Mouse (Mus musculus) small intestine, adult 10 weeks (tissue): ENCODE results near the gene Moxd1. TPM values are rescaled to one million over a fixed set of nuclear protein-coding genes. Genes with fewer than 3 reads are reported as not detected.

Experiments used
- polyA plus RNA-seq: library from polyadenylated mRNA; stranded (reverse); fragments of 350-450 nt; fragmentation: Illumina TruSeq; extraction: RNeasy Lipid Tissue Mini Kit (QIAGEN cat#74804); gene quantifications from one replicate; pipeline ENCODE4 v1.2.3, GENCODE M21; 2014; ENCODE audit warnings: low replicate concordance

Gene Moxd1
- polyA plus RNA-seq = 4.8 TPM

DNA sequence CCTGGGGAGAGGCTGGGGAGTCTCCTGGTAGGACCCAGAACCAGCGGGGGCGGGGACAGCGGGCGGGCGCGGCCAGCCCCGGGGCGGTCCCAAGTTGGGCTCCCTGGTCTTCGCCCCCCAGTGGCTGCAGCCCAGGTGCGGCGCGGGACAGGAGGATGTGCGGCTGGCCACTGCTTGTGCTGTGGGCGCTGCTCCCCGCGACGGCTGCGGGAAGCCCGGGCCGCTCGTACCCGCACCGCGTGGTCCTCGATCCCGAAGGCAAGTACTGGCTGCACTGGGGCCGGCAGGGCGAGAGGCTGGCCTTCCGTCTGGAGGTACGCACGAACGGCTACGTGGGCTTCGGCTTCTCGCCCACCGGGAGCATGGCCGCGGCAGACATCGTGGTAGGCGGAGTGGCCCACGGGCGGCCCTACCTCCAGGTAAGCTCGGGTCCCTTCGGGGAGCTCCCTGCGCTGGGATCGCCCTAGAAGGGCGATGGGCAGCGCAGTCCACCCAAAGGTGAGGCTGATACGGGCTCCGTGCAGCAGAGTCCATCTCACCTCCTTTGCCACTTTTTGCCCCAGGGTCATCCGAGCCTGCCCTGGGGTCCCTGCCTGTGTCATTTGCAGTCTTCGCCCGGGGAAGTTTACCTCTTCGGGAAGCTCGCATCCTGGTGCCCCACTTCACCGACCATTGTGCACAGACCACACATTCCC lies at the start of gene Moxd1:
Moxd1 (plus strand) TSS at position 69 of the 695 bp plus-strand sequence.

Other genes starting within 250 kb of the Moxd1 start
- gene Taar6, start 237.9 kb upstream of the Moxd1 start, polyA plus RNA-seq = not detected
- gene Taar7a, start 230.0 kb upstream of the Moxd1 start, polyA plus RNA-seq = not detected
- not detected for gene Taar7b, start 223.6 kb upstream of the Moxd1 start, polyA plus RNA-seq
- gene Taar7d, start 196.3 kb upstream of the Moxd1 start, polyA plus RNA-seq = not detected
- gene Taar7e, start 185.9 kb upstream of the Moxd1 start, polyA plus RNA-seq = not detected
- not detected for gene Taar7f, start 174.0 kb upstream of the Moxd1 start, polyA plus RNA-seq
- not detected for gene Taar8a, start 147.0 kb upstream of the Moxd1 start, polyA plus RNA-seq
- gene Taar8b, start 131.2 kb upstream of the Moxd1 start, polyA plus RNA-seq = not detected
- 0.45 TPM for gene Taar8c, start 121.6 kb upstream of the Moxd1 start, polyA plus RNA-seq
- not detected for gene Taar9, start 114.0 kb upstream of the Moxd1 start, polyA plus RNA-seq
- gene Stx7, start 74.2 kb upstream of the Moxd1 start, polyA plus RNA-seq = 266 TPM